Mouse (Mus musculus): ENCODE results near the gene Whrn. TPM values are rescaled to one million over a fixed set of nuclear protein-coding genes. Genes with fewer than 3 reads are reported as not detected.

Gene Whrn
- total RNA-seq, 2 experiments from 2014 or later: 1.6 to 2.2 TPM

- intact Hi-C loops (cut with DNase I): no loop called here
- DNase-seq: no peak
Measured at GRCm38 (mm10) chr4:63490146-63490545, 5.6 kb downstream of the Whrn start.

GRCm38 (mm10) chr4:63489676-63490075 lies 6.1 kb downstream of the Whrn start:
- H3K27ac ChIP-seq: no peak overlapping the region
- no peak overlapping the region for H3K4me3 ChIP-seq
- DNase-seq: no peak
- intact Hi-C loops (cut with DNase I): no loop called here
- TF ChIP-seq CTCF (IDR thresholded peaks at IDR 0.05): no peak

More at GRCm38 (mm10) chr4:63490146-63490545, 5.6 kb downstream of the Whrn start:
- no peak for TF ChIP-seq CTCF (IDR thresholded peaks at IDR 0.05)
- H3K4me3 ChIP-seq: no peak overlapping the region
- H3K27ac ChIP-seq: no peak overlapping the region

GRCm38 (mm10) chr4:63487916-63488315 lies 7.9 kb downstream of the Whrn start:
- H3K4me3 ChIP-seq: no peak overlapping the region
- no peak for DNase-seq
- H3K27ac ChIP-seq: no peak overlapping the region
- TF ChIP-seq CTCF (IDR thresholded peaks at IDR 0.05): no peak
- intact Hi-C loops (cut with DNase I): no loop called here

GRCm38 (mm10) chr4:63487256-63487655 lies 8.5 kb downstream of the Whrn start:
- intact Hi-C loops (cut with DNase I): no loop called here
- no peak overlapping the region for H3K27ac ChIP-seq
- no peak for TF ChIP-seq CTCF (IDR thresholded peaks at IDR 0.05)
- no peak overlapping the region for H3K4me3 ChIP-seq
- no peak for DNase-seq

- TF ChIP-seq CTCF (IDR thresholded peaks at IDR 0.05): no peak
- Histone ChIP-seq H3K27ac (no peak overlapping the region), H3K4me3 (no peak overlapping the region)
- intact Hi-C loops (cut with DNase I): no loop called here
- no peak for DNase-seq
Measured at GRCm38 (mm10) chr4:63486523-63486922, 9.3 kb downstream of the Whrn start.

- Histone ChIP-seq H3K4me3 (no peak overlapping the region), H3K27ac (no peak overlapping the region)
- no peak for DNase-seq
- intact Hi-C loops (cut with DNase I): no loop called here
- no peak for TF ChIP-seq CTCF (IDR thresholded peaks at IDR 0.05)
Measured at GRCm38 (mm10) chr4:63483741-63484140, 12.1 kb downstream of the Whrn start.

GRCm38 (mm10) chr4:63480845-63481167 lies 15.0 kb downstream of the Whrn start:
- no peak overlapping the region for H3K27ac ChIP-seq
- no peak for DNase-seq
- H3K4me3 ChIP-seq: no peak overlapping the region
- no peak for TF ChIP-seq CTCF (IDR thresholded peaks at IDR 0.05)
- intact Hi-C loops (cut with DNase I): no loop called here

GRCm38 (mm10) chr4:63480098-63480844 lies 15.5 kb downstream of the Whrn start:
- TF ChIP-seq CTCF (IDR thresholded peaks at IDR 0.05): peak; percentile 96
- intact Hi-C loops (cut with DNase I): no loop called here
- Histone ChIP-seq H3K4me3 (no peak overlapping the region), H3K27ac (no peak overlapping the region)
- DNase-seq: peak; percentile 51

GRCm38 (mm10) chr4:63478036-63478435 lies 17.8 kb downstream of the Whrn start:
- DNase-seq: no peak
- no peak overlapping the region for H3K27ac ChIP-seq
- TF ChIP-seq CTCF (IDR thresholded peaks at IDR 0.05): no peak
- H3K4me3 ChIP-seq: no peak overlapping the region
- intact Hi-C loops (cut with DNase I): no loop called here

GRCm38 (mm10) chr4:63476891-63477290 lies 18.9 kb downstream of the Whrn start:
- intact Hi-C loops (cut with DNase I): no loop called here
- no peak for TF ChIP-seq CTCF (IDR thresholded peaks at IDR 0.05)

GRCm38 (mm10) chr4:63475208-63475607 lies 20.6 kb downstream of the Whrn start:
- Histone ChIP-seq H3K4me3 (no peak overlapping the region), H3K27ac (no peak overlapping the region)
- no peak for TF ChIP-seq CTCF (IDR thresholded peaks at IDR 0.05)
- no peak for DNase-seq
- intact Hi-C loops (cut with DNase I): no loop called here

More at GRCm38 (mm10) chr4:63476891-63477290, 18.9 kb downstream of the Whrn start:
- no peak for DNase-seq
- Histone ChIP-seq H3K4me3 (no peak overlapping the region), H3K27ac (no peak overlapping the region)

GRCm38 (mm10) chr4:63474439-63474838 lies 21.4 kb downstream of the Whrn start:
- Histone ChIP-seq H3K4me3 (no peak overlapping the region), H3K27ac (no peak overlapping the region)
- no peak for DNase-seq
- intact Hi-C loops (cut with DNase I): no loop called here
- TF ChIP-seq CTCF (IDR thresholded peaks at IDR 0.05): no peak

GRCm38 (mm10) chr4:63467338-63467737 lies 28.5 kb downstream of the Whrn start:
- Histone ChIP-seq H3K4me3 (no peak overlapping the region), H3K27ac (no peak overlapping the region)
- DNase-seq: no peak
- no peak for TF ChIP-seq CTCF (IDR thresholded peaks at IDR 0.05)
- intact Hi-C loops (cut with DNase I): no loop called here

- no peak for DNase-seq
- intact Hi-C loops (cut with DNase I): no loop called here
- no peak overlapping the region for H3K27ac ChIP-seq
- TF ChIP-seq CTCF (IDR thresholded peaks at IDR 0.05): no peak
- H3K4me3 ChIP-seq: no peak overlapping the region
Measured at GRCm38 (mm10) chr4:63466192-63466591, 29.6 kb downstream of the Whrn start.

All from gastrocnemius, adult 2 months (tissue).